Mouse (Mus musculus): ENCODE data around the gene Adar. TPM values are rescaled to one million over a fixed set of nuclear protein-coding genes. Genes with fewer than 3 reads are reported as not detected.

The Adar gene
- polyA plus RNA-seq, 1 experiment from 2014 or later, result 10.3 TPM

DNA sequence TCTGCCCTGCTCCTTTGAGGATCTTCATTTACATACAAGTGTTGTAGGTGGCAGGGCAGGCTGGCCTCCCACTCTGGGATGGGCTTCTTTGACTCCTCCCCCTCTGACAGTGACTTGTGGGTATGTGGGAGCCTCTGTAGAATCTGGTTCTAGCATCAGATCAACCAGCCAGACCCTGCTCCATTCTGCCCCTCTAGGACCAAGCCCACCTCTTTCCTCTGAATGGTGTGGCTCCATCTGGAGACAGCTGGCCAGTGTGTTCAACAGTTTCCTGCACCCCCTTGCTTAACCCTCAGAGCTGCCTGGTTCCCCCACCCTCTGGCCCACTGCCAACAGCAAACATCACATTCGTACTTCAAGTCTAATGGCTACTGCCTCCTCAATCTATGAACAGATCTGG is 37.5 kb downstream of the Adar start:
- Histone ChIP-seq H3K4me1 (no peaks in the 10 kb centered on the region), H3K27me3 (no peaks in the 10 kb centered on the region), H3K27ac (no peak overlapping the region), H3K4me3 (no peak overlapping the region), H3K9ac (no peak overlapping the region), H3K9me3 (no peaks in the 10 kb centered on the region), H3K36me3 (peaks cover 44% of the 10 kb centered on the region), H3K4me2 (no peak overlapping the region)
- WGBS, result 41% methylated on average over 1 of the region's 1 CpGs
- ATAC-seq (ENCODE audit: insufficient number of reproducible peaks, low FRiP score, low TSS enrichment, low read depth), result no peak

GRCm38 (mm10) chr3:89755283-89755682 is 40.5 kb downstream of the Adar start:
- H3K36me3 ChIP-seq, result peaks cover 20% of the 10 kb centered on the region
- no peaks in the 10 kb centered on the region for H3K27me3 ChIP-seq
- 67% methylated on average over 6 of the region's 6 CpGs for WGBS
- no peak for ATAC-seq (ENCODE audit: insufficient number of reproducible peaks, low FRiP score, low TSS enrichment, low read depth)
- no peak overlapping the region for H3K4me2 ChIP-seq
- no peaks in the 10 kb centered on the region for H3K9me3 ChIP-seq
- H3K4me1 ChIP-seq, result no peaks in the 10 kb centered on the region
- H3K9ac ChIP-seq, result no peak overlapping the region
- H3K4me3 ChIP-seq, result no peak overlapping the region
- H3K27ac ChIP-seq, result no peak overlapping the region

DNA sequence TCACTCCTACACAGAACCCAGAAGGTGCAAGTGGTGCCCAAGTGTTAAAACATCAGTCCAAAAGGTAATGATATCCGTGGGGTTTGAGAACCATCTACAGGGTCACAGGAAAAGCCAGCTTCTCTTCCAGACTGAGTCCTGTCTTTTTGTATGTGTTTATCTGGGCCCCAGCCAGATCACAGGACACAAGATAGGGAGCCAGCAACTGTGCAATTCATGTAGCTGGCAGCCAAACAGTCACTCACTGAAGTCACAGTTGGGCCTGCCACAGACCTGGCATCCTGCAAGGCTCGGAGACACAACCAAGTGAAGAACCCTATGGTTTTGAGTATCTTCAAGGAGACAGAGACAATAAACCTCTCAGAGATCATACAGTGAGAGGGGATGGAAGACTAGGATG is 43.0 kb downstream of the Adar start:
- Histone ChIP-seq H3K36me3 (no peaks in the 10 kb centered on the region), H3K4me3 (no peak overlapping the region), H3K27ac (no peak overlapping the region), H3K9ac (no peak overlapping the region), H3K9me3 (no peaks in the 10 kb centered on the region), H3K27me3 (0 out of 2 replicates have a peak, but pooled peaks cover 3% of the 10 kb centered on the region), H3K4me2 (no peak overlapping the region), H3K4me1 (no peaks in the 10 kb centered on the region)
- 72% methylated on average over 2 of the region's 2 CpGs for WGBS
- no peak for ATAC-seq (ENCODE audit: insufficient number of reproducible peaks, low FRiP score, low TSS enrichment, low read depth)

DNA sequence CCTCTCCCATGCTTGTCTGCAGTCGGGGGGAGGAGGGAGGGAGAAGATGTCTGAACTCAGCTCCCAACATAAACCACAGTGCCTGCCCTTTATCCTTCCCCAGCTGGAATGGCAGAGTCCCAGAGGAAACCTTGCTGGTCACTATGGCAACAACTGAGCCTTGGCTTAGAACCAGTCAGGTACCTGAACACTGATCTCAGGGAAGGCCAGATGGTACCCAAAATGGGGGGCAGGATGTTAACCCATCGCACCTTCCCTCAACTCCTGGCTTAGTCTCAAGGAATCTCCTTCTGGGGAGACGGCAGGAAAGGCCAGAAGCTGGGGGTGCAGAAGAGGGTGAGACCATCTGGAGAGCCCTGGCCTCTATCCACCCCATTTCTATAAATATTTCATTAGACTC is 45.0 kb downstream of the Adar start:
- Histone ChIP-seq H3K27me3 (peaks cover 20% of the 10 kb centered on the region), H3K27ac (no peak overlapping the region), H3K9ac (no peak overlapping the region), H3K36me3 (no peaks in the 10 kb centered on the region), H3K4me2 (no peak overlapping the region), H3K4me3 (no peak overlapping the region), H3K9me3 (no peaks in the 10 kb centered on the region), H3K4me1 (peaks cover 8% of the 10 kb centered on the region)
- no peak for ATAC-seq (ENCODE audit: insufficient number of reproducible peaks, low FRiP score, low TSS enrichment, low read depth)
- 76% methylated on average over 2 of the region's 3 CpGs for WGBS

- H3K9me3 ChIP-seq, result no peaks in the 10 kb centered on the region
- ATAC-seq (ENCODE audit: insufficient number of reproducible peaks, low FRiP score, low TSS enrichment, low read depth), result peak; percentile 83
- no peaks in the 10 kb centered on the region for H3K36me3 ChIP-seq
- under 1% methylated on average over 36 of the region's 36 CpGs for WGBS
- no peak within 1 kb of the TSS for H3K9ac ChIP-seq
- H3K4me2 ChIP-seq, result peak within 1 kb of the TSS; percentile 37
- H3K4me1 ChIP-seq, result peaks cover 8% of the 10 kb centered on the region
- 0 out of 2 replicates have a peak within 1 kb of the TSS, but pooled peaks have one; percentile 13 for H3K4me3 ChIP-seq
- H3K27ac ChIP-seq, result no peak within 1 kb of the TSS
- H3K27me3 ChIP-seq, result peaks cover 27% of the 10 kb centered on the region
These were observed 49.4 kb downstream of the Adar start, which contains the start of gene Chrnb2 for GRCm38 (mm10) chr3:89764119-89764724. Gene Chrnb2, minus strand, starts transcription at chr3:89764632.

GRCm38 (mm10) chr3:89769584-89769983 is 54.8 kb downstream of the Adar start:
- Histone ChIP-seq H3K36me3 (no peaks in the 10 kb centered on the region), H3K27ac (no peak overlapping the region), H3K27me3 (peaks cover 8% of the 10 kb centered on the region), H3K9ac (no peak overlapping the region), H3K4me2 (no peak overlapping the region), H3K4me3 (no peak overlapping the region), H3K9me3 (no peaks in the 10 kb centered on the region), H3K4me1 (peaks cover 12% of the 10 kb centered on the region)
- no peak for ATAC-seq (ENCODE audit: insufficient number of reproducible peaks, low FRiP score, low TSS enrichment, low read depth)
- WGBS, result 70% methylated on average over 7 of the region's 7 CpGs

DNA sequence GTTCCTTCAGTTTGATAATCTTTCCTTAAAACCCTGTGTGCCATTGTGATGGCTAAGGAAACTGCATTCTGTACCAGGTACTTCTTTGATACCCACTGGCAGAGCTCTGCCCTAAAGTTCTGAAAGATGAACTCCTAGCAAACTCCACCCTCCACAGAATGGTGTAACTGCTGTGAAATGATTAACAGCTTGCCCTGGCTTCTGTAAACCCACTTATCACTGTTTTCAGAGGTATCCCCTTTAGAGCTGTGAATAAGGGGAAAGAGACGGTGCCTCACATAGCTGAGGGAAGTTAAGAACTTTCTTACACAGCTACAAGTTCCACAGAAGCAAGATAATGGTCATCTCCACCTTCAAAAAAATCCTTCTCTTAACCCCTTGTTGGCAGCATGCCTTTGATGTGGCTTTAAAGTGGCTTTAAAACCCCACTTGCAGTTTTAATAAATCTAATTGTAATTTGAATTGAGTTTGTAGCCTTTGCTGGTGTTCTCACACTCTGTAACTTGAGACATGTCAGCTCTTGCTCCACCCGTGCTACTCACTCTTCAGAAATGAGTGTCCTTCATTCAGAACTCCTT is 55.7 kb downstream of the Adar start:
- no peak overlapping the region for H3K4me2 ChIP-seq
- peaks cover 21% of the 10 kb centered on the region for H3K4me1 ChIP-seq
- no peak for ATAC-seq (ENCODE audit: insufficient number of reproducible peaks, low FRiP score, low TSS enrichment, low read depth)
- no peak overlapping the region for H3K4me3 ChIP-seq
- WGBS, result 36% methylated on average over 2 of the region's 2 CpGs
- no peaks in the 10 kb centered on the region for H3K36me3 ChIP-seq
- H3K27ac ChIP-seq, result no peak overlapping the region
- H3K9ac ChIP-seq, result no peak overlapping the region
- H3K9me3 ChIP-seq, result no peaks in the 10 kb centered on the region
- peaks cover 4% of the 10 kb centered on the region; the same call in 1 of the 2 replicates for H3K27me3 ChIP-seq

DNA sequence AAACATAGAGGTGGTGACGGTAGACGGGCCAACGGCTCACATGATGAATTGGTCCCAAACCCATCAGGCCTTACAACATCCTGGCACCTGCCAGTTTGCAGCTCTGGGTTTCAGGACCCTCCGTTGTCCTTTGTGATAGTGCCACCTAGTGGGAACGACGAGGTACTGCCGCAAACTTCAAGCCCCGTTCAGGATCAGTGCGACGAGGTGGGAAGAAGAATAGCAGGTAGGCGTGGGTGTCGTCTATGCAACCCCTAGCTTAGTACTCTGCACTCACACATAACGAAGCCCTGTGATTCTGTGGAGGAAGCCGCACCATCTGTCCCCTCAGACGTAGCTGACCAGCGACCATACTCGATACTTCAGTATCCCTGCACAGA is 57.8 kb downstream of the Adar start:
- H3K4me3 ChIP-seq, result peak overlapping the region; percentile 99
- peaks cover 29% of the 10 kb centered on the region for H3K4me1 ChIP-seq
- H3K9ac ChIP-seq, result peak overlapping the region; percentile 40
- H3K4me2 ChIP-seq, result peak overlapping the region; percentile 88
- no peaks in the 10 kb centered on the region for H3K27me3 ChIP-seq
- peaks cover 17% of the 10 kb centered on the region for H3K36me3 ChIP-seq
- H3K9me3 ChIP-seq, result no peaks in the 10 kb centered on the region
- 1% methylated on average over 17 of the region's 17 CpGs for WGBS
- peak; percentile 63; the same call in 1 of the 2 replicates for ATAC-seq (ENCODE audit: insufficient number of reproducible peaks, low FRiP score, low TSS enrichment, low read depth)
- peak overlapping the region; percentile 98 for H3K27ac ChIP-seq

DNA sequence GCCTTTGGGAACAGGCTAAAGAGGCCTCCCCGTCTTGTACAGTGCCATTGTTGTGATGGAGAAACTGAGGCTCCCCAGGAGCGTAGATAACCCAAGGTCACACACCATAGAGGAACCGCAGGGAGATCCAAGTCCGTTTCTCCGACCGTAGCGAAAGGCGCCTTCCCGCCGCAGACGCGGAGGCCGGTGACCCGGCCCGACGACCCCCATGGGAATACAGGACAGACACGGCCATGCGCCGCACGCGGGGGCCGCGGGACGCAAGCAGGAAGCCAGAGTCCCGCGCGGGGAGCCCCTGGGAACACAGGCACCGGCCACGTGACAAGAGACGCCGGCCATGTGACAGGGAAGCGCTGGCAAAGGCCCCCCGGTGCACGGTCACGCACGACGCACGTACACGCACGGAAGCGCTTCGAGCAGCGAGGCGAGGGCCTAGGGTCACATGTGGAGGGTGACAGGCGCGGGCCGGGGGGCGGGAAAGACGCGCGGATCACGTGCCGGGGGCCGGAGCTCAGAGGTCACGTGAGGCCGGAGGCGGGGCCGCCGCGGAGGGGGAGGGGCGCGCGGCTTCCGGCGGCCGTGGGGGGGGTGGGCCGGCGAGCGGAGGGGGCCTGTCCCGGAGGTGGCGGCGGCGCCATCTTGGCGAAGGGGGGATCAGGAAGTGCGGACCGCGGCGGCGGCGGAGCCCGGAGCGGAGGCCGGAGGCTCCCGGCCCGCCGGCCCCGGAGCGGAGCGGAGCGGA is 58.3 kb downstream of the Adar start, which contains the start of gene Ube2q1:
Gene Ube2q1, plus strand, starts transcription at position 649 of the 742 bp plus-strand sequence.
- peak; percentile 96 for ATAC-seq (ENCODE audit: insufficient number of reproducible peaks, low FRiP score, low TSS enrichment, low read depth)
- Histone ChIP-seq H3K27ac (peak within 1 kb of the TSS; percentile 98), H3K4me2 (peak within 1 kb of the TSS; percentile 88), H3K4me1 (peaks cover 29% of the 10 kb centered on the region), H3K9ac (peak within 1 kb of the TSS; percentile 98), H3K4me3 (peak within 1 kb of the TSS; percentile 99), H3K36me3 (peaks cover 22% of the 10 kb centered on the region), H3K27me3 (no peaks in the 10 kb centered on the region), H3K9me3 (no peaks in the 10 kb centered on the region)
- WGBS, result under 1% methylated on average over 52 of the region's 90 CpGs

GRCm38 (mm10) chr3:89773740-89774211 is 59.0 kb downstream of the Adar start:
- no peak for ATAC-seq (ENCODE audit: insufficient number of reproducible peaks, low FRiP score, low TSS enrichment, low read depth)
- H3K36me3 ChIP-seq, result peaks cover 28% of the 10 kb centered on the region

GRCm38 (mm10) chr3:89774236-89774960 is 59.6 kb downstream of the Adar start:
- H3K27ac ChIP-seq, result peak overlapping the region; percentile 98
- WGBS, result 34% methylated on average over 15 of the region's 15 CpGs

More at GRCm38 (mm10) chr3:89773740-89774211, 59.0 kb downstream of the Adar start:
- H3K9ac ChIP-seq, result peak overlapping the region; percentile 98
- H3K4me2 ChIP-seq, result peak overlapping the region; percentile 88
- peak overlapping the region; percentile 99 for H3K4me3 ChIP-seq
- peak overlapping the region; percentile 98 for H3K27ac ChIP-seq
- H3K9me3 ChIP-seq, result no peaks in the 10 kb centered on the region
- no peaks in the 10 kb centered on the region for H3K27me3 ChIP-seq
- peaks cover 29% of the 10 kb centered on the region for H3K4me1 ChIP-seq
- under 1% methylated on average over 34 of the region's 37 CpGs for WGBS

More at GRCm38 (mm10) chr3:89774236-89774960, 59.6 kb downstream of the Adar start:
- H3K4me1 ChIP-seq, result peaks cover 29% of the 10 kb centered on the region
- H3K4me2 ChIP-seq, result peak overlapping the region; percentile 88
- peak overlapping the region; percentile 99 for H3K4me3 ChIP-seq
- no peak for ATAC-seq (ENCODE audit: insufficient number of reproducible peaks, low FRiP score, low TSS enrichment, low read depth)
- H3K9ac ChIP-seq, result peak overlapping the region; percentile 98
- H3K36me3 ChIP-seq, result peaks cover 34% of the 10 kb centered on the region
- H3K27me3 ChIP-seq, result no peaks in the 10 kb centered on the region
- no peaks in the 10 kb centered on the region for H3K9me3 ChIP-seq
